Mouse (Mus musculus) left cerebral cortex, adult 9 months (tissue): ENCODE data around the gene Phb2.

Experiments used
- DNase-seq, 2 experiments: peaks; one replicate each; pipeline ENCODE4 v3.0.0; 2022; ENCODE audit warnings: low spot score in 2 of 2

The Phb2 gene

GRCm38 (mm10) chr6:124746296-124746605, 34.1 kb downstream of the Phb2 start:
- no peak for DNase-seq

- no peak for DNase-seq
These were observed 34.8 kb downstream of the Phb2 start for GRCm38 (mm10) chr6:124746654-124747632.

DNA sequence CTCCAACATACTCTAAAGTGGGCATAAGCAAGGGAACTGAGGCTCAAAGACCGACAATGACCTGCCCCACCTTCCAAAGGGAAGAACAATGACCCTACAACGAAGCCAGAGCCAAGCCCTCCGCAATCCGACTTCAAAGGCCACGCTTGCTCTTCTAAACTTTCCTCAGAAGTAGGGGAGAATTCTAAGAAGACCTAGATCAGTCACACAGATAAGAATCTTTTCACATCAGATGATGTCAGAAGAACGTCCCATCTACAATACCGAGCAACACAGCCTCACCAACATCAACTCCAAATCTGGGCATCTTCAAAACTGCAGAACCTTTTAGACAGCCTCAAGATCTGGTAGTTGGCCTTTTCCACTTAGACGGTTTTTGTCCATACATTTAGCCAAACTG, 38.3 kb downstream of the Phb2 start:
- DNase-seq = no peak

- DNase-seq = no peak
These were observed 41.7 kb downstream of the Phb2 start for GRCm38 (mm10) chr6:124753861-124754260.

GRCm38 (mm10) chr6:124755306-124755705, 43.2 kb downstream of the Phb2 start:
- no peak for DNase-seq

DNA sequence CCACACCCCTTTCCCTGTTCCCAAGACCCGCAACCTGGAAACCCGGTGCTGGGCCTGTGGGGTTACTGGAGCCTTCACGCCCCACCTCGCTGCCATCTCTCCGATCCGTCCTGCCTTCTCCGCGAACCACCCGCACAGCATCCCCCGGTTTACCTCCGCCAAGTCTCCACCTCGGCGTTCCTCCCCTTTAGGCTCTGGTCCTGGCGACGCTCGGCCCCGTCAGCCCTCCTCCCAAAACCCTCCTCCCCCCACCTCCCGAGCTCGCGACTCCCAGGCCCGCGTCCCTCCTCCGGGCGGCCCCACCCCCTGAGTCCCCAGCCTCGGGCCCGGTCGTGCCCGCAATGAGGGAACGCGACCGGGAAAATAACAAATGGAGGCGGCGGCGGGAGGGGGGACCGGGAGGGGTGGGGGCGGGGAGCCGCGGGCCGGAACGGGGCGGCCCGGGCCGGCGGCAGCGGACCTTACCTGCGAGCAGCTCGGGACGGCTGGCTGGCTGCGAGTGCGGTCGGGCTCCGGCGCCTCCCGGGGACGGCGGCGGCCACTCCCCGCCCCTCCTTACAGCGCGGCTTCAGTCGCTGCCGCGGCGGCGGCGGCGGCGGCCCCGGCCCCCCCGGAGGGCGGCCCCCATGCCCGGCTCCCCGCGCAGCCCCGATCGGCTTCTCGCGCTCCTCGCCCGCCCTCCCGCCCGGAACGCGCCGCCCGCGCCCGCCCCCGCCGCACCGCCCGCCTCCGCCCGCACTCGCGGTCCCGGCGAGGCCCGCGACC, 43.9 kb downstream of the Phb2 start, which contains the start of the genes Gm45234 and Atn1:
TSS of gene Gm45234 (minus strand) at position 191 of the 765 bp plus-strand sequence.
TSS of gene Atn1 (minus strand) at position 694 of the 765 bp plus-strand sequence.
- no peak for DNase-seq

DNA sequence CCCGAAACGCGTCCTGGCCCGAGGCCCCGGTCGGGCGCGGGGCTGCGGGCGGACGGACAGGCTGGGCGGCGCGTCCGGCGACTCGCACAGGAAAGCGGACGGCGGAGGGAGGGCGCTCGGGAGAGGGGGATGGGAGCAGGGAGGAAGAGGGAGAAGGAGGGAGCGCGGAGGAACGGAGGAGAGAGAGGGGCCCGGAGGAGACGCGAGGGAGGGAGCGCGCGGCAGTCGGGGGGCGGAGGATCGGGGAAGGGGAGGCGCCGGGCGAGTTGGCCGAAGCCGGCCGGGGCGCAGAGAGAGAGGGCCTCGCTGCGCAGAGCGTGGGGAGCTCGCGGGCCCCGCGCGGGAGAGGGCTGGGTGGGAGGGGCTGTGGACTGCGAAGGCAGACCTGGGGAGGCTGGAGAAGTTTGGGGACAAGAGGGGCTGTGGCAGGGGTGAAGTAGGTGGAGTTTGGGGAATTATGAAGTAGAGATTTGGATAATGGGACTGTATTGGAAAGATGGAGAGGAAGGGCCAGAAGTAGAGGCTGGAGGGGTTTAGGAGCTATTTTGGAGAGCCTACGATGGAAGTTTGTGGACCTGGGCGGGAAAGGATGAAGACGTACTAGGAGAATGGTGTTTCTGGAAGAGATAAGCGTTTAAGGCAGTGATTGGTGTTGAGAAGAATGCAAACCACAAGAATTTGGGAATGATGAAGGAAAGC, 44.7 kb downstream of the Phb2 start:
- peak in 1 of 2 experiments; percentile 77 for DNase-seq

- no peak for DNase-seq
These were observed 45.3 kb downstream of the Phb2 start for GRCm38 (mm10) chr6:124757351-124757880.

DNA sequence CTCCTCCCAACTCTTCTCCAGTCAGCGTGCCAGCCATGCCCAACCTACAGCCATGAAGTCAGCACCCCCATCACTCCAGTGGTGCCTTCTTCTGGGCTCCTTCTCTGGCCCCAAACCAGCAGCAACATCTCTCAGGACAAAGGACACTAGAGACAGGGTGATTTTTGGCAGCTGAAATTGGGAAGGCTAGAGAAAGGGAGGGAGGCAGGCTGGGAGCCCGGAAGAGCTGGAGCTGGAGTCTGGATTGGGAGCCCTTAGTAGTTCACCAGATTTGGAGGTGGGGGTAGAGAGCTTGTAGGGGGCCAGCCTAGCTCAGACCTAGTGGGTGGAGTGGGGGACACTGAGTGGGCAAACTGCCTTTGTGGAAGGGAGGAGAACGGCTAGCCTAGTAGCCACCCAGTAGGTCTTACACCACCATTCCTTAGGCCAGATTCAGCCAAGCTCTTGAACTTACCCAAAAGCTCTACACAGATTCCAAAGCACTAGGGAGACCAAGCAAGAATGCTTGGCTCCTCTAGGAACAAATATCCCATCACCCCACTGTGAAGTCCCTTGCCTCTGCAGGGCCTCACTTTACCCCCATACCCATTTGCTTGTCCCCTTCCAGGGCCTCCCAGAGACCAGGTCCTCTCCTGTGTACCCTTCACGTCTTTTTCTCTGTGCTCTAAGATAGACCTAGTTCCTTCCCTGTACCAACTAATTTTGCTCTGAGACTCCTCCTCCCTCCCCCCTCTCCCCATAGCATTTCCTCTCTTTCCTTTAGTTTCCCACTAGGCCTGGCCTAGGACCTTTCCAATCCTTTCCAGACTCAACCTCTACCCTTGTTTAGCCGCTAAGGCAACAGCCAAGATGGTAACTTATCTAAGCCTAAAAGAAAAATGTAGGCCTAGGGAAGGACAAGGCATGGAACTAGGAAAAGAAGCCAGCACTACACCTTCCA, 46.0 kb downstream of the Phb2 start:
- peak in 1 of 2 experiments; percentile 62 for DNase-seq

DNA sequence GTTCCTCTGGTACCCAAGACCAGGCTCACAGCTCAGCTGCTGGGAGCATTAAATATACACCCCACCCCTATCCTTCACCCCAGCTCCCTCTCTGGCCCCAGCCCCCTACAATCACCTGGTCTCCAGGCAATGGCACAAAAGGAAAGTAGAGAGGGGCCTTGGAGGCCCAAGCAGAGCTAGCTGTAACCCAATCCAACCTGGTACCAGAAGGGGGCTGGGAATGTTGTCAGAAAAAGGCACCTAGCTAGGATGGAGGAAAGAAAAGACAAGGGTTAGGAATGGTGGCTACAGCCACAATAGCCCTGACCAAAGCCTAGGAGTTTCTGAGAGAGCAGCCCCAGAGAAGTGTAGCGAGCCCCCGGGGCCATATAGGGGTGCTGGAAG, 46.7 kb downstream of the Phb2 start:
- no peak for DNase-seq

DNA sequence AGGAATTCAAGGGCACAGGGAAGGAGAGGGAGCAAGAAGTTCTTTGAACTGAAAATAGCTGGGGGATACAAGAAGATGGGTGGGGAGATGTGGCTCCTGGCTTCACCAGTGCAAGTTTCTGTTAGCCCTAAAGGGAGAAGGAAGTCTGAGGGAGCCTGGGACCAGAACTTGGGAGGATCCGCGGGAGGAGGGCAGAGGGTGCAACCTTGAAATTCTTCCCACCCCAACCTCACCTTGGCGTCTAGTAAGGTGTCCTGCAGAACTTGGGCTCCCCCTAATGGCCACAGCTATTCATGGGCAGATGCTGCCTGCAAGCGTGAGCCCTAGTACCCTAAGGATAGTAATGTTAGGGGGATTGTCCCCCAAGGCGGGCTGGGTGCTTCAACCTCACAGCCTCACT, 47.1 kb downstream of the Phb2 start:
- peak in 1 of 2 experiments; percentile 89 for DNase-seq

DNA sequence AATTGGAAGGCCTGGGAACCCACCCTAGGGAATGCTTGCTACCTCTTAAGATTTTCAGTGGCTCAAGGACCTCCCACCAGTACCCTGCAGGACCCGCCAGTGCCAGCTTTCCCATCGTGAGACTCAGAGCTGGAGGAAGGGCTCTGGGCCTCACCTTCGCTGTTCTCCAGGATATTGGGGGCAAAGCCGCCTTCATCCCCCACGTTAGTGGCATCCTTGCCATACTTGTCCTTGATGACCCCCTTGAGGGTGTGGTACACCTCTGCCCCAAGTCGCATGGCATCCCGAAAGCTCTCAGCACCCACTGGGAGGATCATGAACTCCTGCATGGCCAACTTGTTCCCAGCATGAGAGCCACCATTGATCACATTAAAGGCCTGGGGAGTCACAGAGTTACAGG, 53.8 kb downstream of the Phb2 start:
- no peak for DNase-seq
